Mouse (Mus musculus) midbrain, embryonic 12.5 days (tissue): ENCODE data around the gene Fbxw18. TPM values are rescaled to one million over a fixed set of nuclear protein-coding genes. Genes with fewer than 3 reads are reported as not detected.
"Not testable (repeated sequence)": the region's sequence is repeated elsewhere in the genome, so short reads cannot be mapped to it uniquely, and the experiment has no call there.

Experiments
- ATAC-seq: fragments of 200-750 bp; cut with Nextera tagmentation; 2 replicates; pipeline ENCODE4 v1.8.0; 2017; ENCODE audit warnings: low read depth, moderate TSS enrichment, moderate library complexity; ENCODE audit not compliant: low FRiP score
- H3K27ac ChIP-seq: fragments of 300-500 bp; sonication (generic); replicated peaks from 2 replicates; pipeline ENCODE4 v1.5.1; 2016; ENCODE audit warnings: mild to moderate bottlenecking
- H3K27me3 ChIP-seq: fragments of 300-500 bp; sonication (generic); 2 replicates; pipeline ENCODE4 v1.6.1; 2016; ENCODE audit warnings: mild to moderate bottlenecking
- H3K36me3 ChIP-seq: fragments of 300-500 bp; sonication (generic); 2 replicates; pipeline ENCODE4 v1.6.1; 2016
- H3K4me1 ChIP-seq: fragments of 300-500 bp; sonication (generic); 2 replicates; pipeline ENCODE4 v1.6.1; 2016
- H3K4me2 ChIP-seq: fragments of 300-500 bp; sonication (generic); replicated peaks from 2 replicates; pipeline ENCODE4 v1.6.1; 2016; ENCODE audit warnings: mild to moderate bottlenecking, moderate library complexity
- H3K4me3 ChIP-seq: fragments of 300-500 bp; sonication (generic); 2 replicates; pipeline ENCODE4 v1.5.1; 2016; ENCODE audit warnings: mild to moderate bottlenecking
- H3K9ac ChIP-seq: fragments of 300-500 bp; sonication (generic); replicated peaks from 2 replicates; pipeline ENCODE4 v1.6.1; 2016; ENCODE audit warnings: mild to moderate bottlenecking, moderate library complexity
- H3K9me3 ChIP-seq: fragments of 300-500 bp; sonication (generic); 2 replicates; pipeline ENCODE4 v1.6.1; 2016; ENCODE audit warnings: mild to moderate bottlenecking
- WGBS: fragments of 180-500 bp; shearing (Covaris S2); methylation state at CpG from one replicate; pipeline ENCODE4 v1.1.7; 2016; 5-methylcytosine and 5-hydroxymethylcytosine counted together
- polyA plus RNA-seq: library from polyadenylated mRNA; unstranded; fragments of >200 nt; fragmentation: Nextera tagmentation; extraction: Ambion mirVana; gene quantifications from 2 replicates; pipeline ENCODE4 v1.2.1, GENCODE M21; 2016

Gene Fbxw18
- 0.14 TPM in 1 of 2 replicates, not detected in the other for polyA plus RNA-seq

- not testable (repeated sequence) for H3K27ac ChIP-seq, H3K36me3 ChIP-seq, H3K4me3 ChIP-seq, H3K9ac ChIP-seq, H3K4me2 ChIP-seq, ATAC-seq, H3K27me3 ChIP-seq, H3K9me3 ChIP-seq, H3K4me1 ChIP-seq
- WGBS, result 79% methylated on average over 4 of the region's 4 CpGs
Observed at GRCm38 (mm10) chr9:109702600-109702999, at the start of gene Fbxw18. Fbxw18 (minus strand) TSS chr9:109702700.

GRCm38 (mm10) chr9:109745989-109746388 is 43.5 kb upstream of the Fbxw18 start, which contains the start of gene Fbxw26:
Fbxw26 (minus strand) TSS chr9:109746089.
- 79% methylated on average over 3 of the region's 3 CpGs for WGBS

GRCm38 (mm10) chr9:109685299-109685698 is 17.2 kb downstream of the Fbxw18 start:
- ATAC-seq, result no peak
- H3K27ac ChIP-seq, result no peak overlapping the region
- H3K9me3 ChIP-seq, result no peaks in the 10 kb centered on the region
- H3K36me3 ChIP-seq, result no peaks in the 10 kb centered on the region
- WGBS, result 8% methylated on average over 1 of the region's 1 CpGs
- no peak overlapping the region for H3K4me2 ChIP-seq
- no peaks in the 10 kb centered on the region for H3K4me1 ChIP-seq
- no peak overlapping the region for H3K4me3 ChIP-seq
- H3K27me3 ChIP-seq, result no peaks in the 10 kb centered on the region
- no peak overlapping the region for H3K9ac ChIP-seq

More at GRCm38 (mm10) chr9:109745989-109746388, 43.5 kb upstream of the Fbxw18 start, which contains the start of gene Fbxw26:
- not testable (repeated sequence) for H3K27me3 ChIP-seq, H3K4me2 ChIP-seq, H3K9me3 ChIP-seq, H3K27ac ChIP-seq, H3K4me1 ChIP-seq, H3K36me3 ChIP-seq, H3K4me3 ChIP-seq, H3K9ac ChIP-seq, ATAC-seq

DNA sequence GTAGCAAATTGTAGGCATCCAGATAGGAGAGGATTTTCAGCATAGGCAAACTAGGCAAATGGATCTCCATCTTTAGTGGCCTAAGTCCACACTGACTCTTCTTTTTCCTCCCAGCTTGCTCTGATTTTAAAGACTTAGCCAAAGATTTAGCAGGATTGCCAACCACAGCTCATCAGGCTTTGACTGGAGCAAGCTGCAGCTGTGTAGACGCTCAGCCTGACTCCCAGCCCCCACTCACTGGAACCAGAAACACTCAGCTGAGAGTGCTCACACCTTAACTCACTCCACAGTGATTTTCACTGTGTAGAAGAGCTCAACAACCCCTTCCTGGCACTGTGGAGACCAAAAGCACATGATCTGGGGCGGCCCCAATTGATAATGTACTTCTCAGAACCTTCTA is 37.9 kb downstream of the Fbxw18 start, which contains the start of gene Fbxw25:
Fbxw25 (minus strand) TSS at position 101 of the 400 bp plus-strand sequence.
- not testable (repeated sequence) for H3K27ac ChIP-seq, H3K9ac ChIP-seq, H3K36me3 ChIP-seq, H3K4me3 ChIP-seq, H3K27me3 ChIP-seq, H3K9me3 ChIP-seq, H3K4me2 ChIP-seq, ATAC-seq, H3K4me1 ChIP-seq
- WGBS, result 70% methylated on average over 2 of the region's 2 CpGs

Other genes starting within 250 kb of the Fbxw18 start
- not detected in 2 replicates for gene Fbxw19, start 206.8 kb downstream of the Fbxw18 start, polyA plus RNA-seq
- not detected in 2 replicates for gene Fbxw15, start 134.4 kb downstream of the Fbxw18 start, polyA plus RNA-seq
- 0.15 TPM in 1 of 2 replicates, not detected in the other for gene Fbxw24, start 76.6 kb downstream of the Fbxw18 start, polyA plus RNA-seq
- 0.11 TPM in 1 of 2 replicates, not detected in the other for gene Fbxw25, start 38.0 kb downstream of the Fbxw18 start, polyA plus RNA-seq
- gene Fbxw26, start 43.4 kb upstream of the Fbxw18 start, polyA plus RNA-seq, result not detected in 2 replicates
- gene Fbxw27, start 88.0 kb upstream of the Fbxw18 start, polyA plus RNA-seq, result not detected in 2 replicates
- not detected in 2 replicates for gene Spink8, start 109.6 kb upstream of the Fbxw18 start, polyA plus RNA-seq
- 76.5 and 78.4 TPM in 2 replicates for gene Nme6, start 130.0 kb upstream of the Fbxw18 start, polyA plus RNA-seq
- gene Camp, start 146.9 kb upstream of the Fbxw18 start, polyA plus RNA-seq, result 0.50 and 1.3 TPM in 2 replicates
- 41.6 and 41.7 TPM in 2 replicates for gene Cdc25a, start 172.9 kb upstream of the Fbxw18 start, polyA plus RNA-seq
- 109 and 117 TPM in 2 replicates for gene Map4, start 228.8 kb upstream of the Fbxw18 start, polyA plus RNA-seq